Mouse (Mus musculus): ENCODE data around the gene Olfr618. TPM values are rescaled to one million over a fixed set of nuclear protein-coding genes. Genes with fewer than 3 reads are reported as not detected.

Olfr618 gene
- polyA plus RNA-seq, 1 experiment from 2014 or later, result not detected

- H3K9ac ChIP-seq (ENCODE audit: low read length), result no peak within 1 kb of the TSS
- H3K36me3 ChIP-seq (ENCODE audit: control insufficient read depth, insufficient read depth, low read length), result no peaks in the 10 kb centered on the region
- WGBS, result 69% methylated on average over 2 of the region's 2 CpGs
- no peak within 1 kb of the TSS for H3K4me3 ChIP-seq (ENCODE audit: control insufficient read depth in 1 of 2, insufficient read depth in 1 of 2, low read depth in 1 of 2, low read length in 2 of 2)
- no peaks in the 10 kb centered on the region for H3K27me3 ChIP-seq (ENCODE audit: control insufficient read depth, insufficient read depth, low read length)
- no peak within 1 kb of the TSS for H3K4me2 ChIP-seq (ENCODE audit: low read length)
- H3K27ac ChIP-seq (replicated peaks in 1 of 2; ENCODE audit: control insufficient read depth in 1 of 2, insufficient read depth in 1 of 2, low read depth in 2 of 2, low read length in 2 of 2), result no peak within 1 kb of the TSS
- no peaks in the 10 kb centered on the region for H3K9me3 ChIP-seq (ENCODE audit: control insufficient read depth, low read length)
- no peaks in the 10 kb centered on the region for H3K4me1 ChIP-seq (ENCODE audit: control insufficient read depth in 2 of 2, insufficient read depth in 2 of 2, low read length in 2 of 2)
- ATAC-seq (ENCODE audit: insufficient number of reproducible peaks, insufficient read depth, low FRiP score, low read depth), result no peak
Observed at GRCm38 (mm10) chr7:103612434-103612833, 22.5 kb downstream of the Olfr618 start, which contains the start of gene Olfr620. Gene Olfr620 (minus strand): TSS chr7:103612534.

GRCm38 (mm10) chr7:103636795-103637194, 46.9 kb downstream of the Olfr618 start:
- H3K27me3 ChIP-seq (ENCODE audit: control insufficient read depth, insufficient read depth, low read length), result no peaks in the 10 kb centered on the region
- no peaks in the 10 kb centered on the region for H3K9me3 ChIP-seq (ENCODE audit: control insufficient read depth, low read length)
- H3K4me2 ChIP-seq (ENCODE audit: low read length), result no peak overlapping the region

GRCm38 (mm10) chr7:103642602-103643001, 52.7 kb downstream of the Olfr618 start, which contains the start of gene Olfr622:
Gene Olfr622 (minus strand): TSS chr7:103642702.
- H3K27me3 ChIP-seq (ENCODE audit: control insufficient read depth, insufficient read depth, low read length), result no peaks in the 10 kb centered on the region
- no peak within 1 kb of the TSS for H3K4me2 ChIP-seq (ENCODE audit: low read length)
- ATAC-seq (ENCODE audit: insufficient number of reproducible peaks, insufficient read depth, low FRiP score, low read depth), result no peak
- no peak within 1 kb of the TSS for H3K4me3 ChIP-seq (ENCODE audit: control insufficient read depth in 1 of 2, insufficient read depth in 1 of 2, low read depth in 1 of 2, low read length in 2 of 2)
- no peak within 1 kb of the TSS for H3K27ac ChIP-seq (replicated peaks in 1 of 2; ENCODE audit: control insufficient read depth in 1 of 2, insufficient read depth in 1 of 2, low read depth in 2 of 2, low read length in 2 of 2)
- H3K4me1 ChIP-seq (ENCODE audit: control insufficient read depth in 2 of 2, insufficient read depth in 2 of 2, low read length in 2 of 2), result no peaks in the 10 kb centered on the region
- H3K36me3 ChIP-seq (ENCODE audit: control insufficient read depth, insufficient read depth, low read length), result no peaks in the 10 kb centered on the region
- H3K9me3 ChIP-seq (ENCODE audit: control insufficient read depth, low read length), result no peaks in the 10 kb centered on the region
- 71% methylated on average over 1 of the region's 1 CpGs for WGBS
- H3K9ac ChIP-seq (ENCODE audit: low read length), result no peak within 1 kb of the TSS

More at GRCm38 (mm10) chr7:103636795-103637194, 46.9 kb downstream of the Olfr618 start:
- Histone ChIP-seq H3K36me3 (ENCODE audit: control insufficient read depth, insufficient read depth, low read length) (no peaks in the 10 kb centered on the region), H3K4me1 (ENCODE audit: control insufficient read depth in 2 of 2, insufficient read depth in 2 of 2, low read length in 2 of 2) (no peaks in the 10 kb centered on the region), H3K27ac (replicated peaks in 1 of 2; ENCODE audit: control insufficient read depth in 1 of 2, insufficient read depth in 1 of 2, low read depth in 2 of 2, low read length in 2 of 2) (no peak overlapping the region), H3K9ac (ENCODE audit: low read length) (no peak overlapping the region), H3K4me3 (ENCODE audit: control insufficient read depth in 1 of 2, insufficient read depth in 1 of 2, low read depth in 1 of 2, low read length in 2 of 2) (no peak overlapping the region)
- ATAC-seq (ENCODE audit: insufficient number of reproducible peaks, insufficient read depth, low FRiP score, low read depth), result no peak

GRCm38 (mm10) chr7:103644070-103644469, 54.2 kb downstream of the Olfr618 start:
- Histone ChIP-seq H3K4me1 (ENCODE audit: control insufficient read depth in 2 of 2, insufficient read depth in 2 of 2, low read length in 2 of 2) (no peaks in the 10 kb centered on the region), H3K27ac (replicated peaks in 1 of 2; ENCODE audit: control insufficient read depth in 1 of 2, insufficient read depth in 1 of 2, low read depth in 2 of 2, low read length in 2 of 2) (no peak overlapping the region), H3K9me3 (ENCODE audit: control insufficient read depth, low read length) (no peaks in the 10 kb centered on the region), H3K4me2 (ENCODE audit: low read length) (no peak overlapping the region), H3K4me3 (ENCODE audit: control insufficient read depth in 1 of 2, insufficient read depth in 1 of 2, low read depth in 1 of 2, low read length in 2 of 2) (no peak overlapping the region), H3K36me3 (ENCODE audit: control insufficient read depth, insufficient read depth, low read length) (no peaks in the 10 kb centered on the region), H3K9ac (ENCODE audit: low read length) (no peak overlapping the region), H3K27me3 (ENCODE audit: control insufficient read depth, insufficient read depth, low read length) (no peaks in the 10 kb centered on the region)
- WGBS, result 81% methylated on average over 4 of the region's 4 CpGs
- no peak for ATAC-seq (ENCODE audit: insufficient number of reproducible peaks, insufficient read depth, low FRiP score, low read depth)

Small RNA genes lying within 50 kb of the gene (microRNA-seq; reads per million reads assigned to microRNA genes)
- not detected for gene Gm26506

Other genes with a start within 250 kb of the Olfr618 start
- gene Olfr600, start 240.4 kb upstream of the Olfr618 start, polyA plus RNA-seq (2014; fragmentation: Nextera tagmentation; extraction: Ambion mirVana), result not detected in 2 replicates
- not detected in 2 replicates for gene Olfr601, start 227.4 kb upstream of the Olfr618 start, polyA plus RNA-seq (2014; fragmentation: Nextera tagmentation; extraction: Ambion mirVana)
- not detected in 2 replicates for gene Olfr603, start 203.9 kb upstream of the Olfr618 start, polyA plus RNA-seq (2014; fragmentation: Nextera tagmentation; extraction: Ambion mirVana)
- not detected in 2 replicates for gene Usp17lc, start 175.0 kb upstream of the Olfr618 start, polyA plus RNA-seq (2014; fragmentation: Nextera tagmentation; extraction: Ambion mirVana)
- gene Olfr605, start 144.7 kb upstream of the Olfr618 start, polyA plus RNA-seq (2014; fragmentation: Nextera tagmentation; extraction: Ambion mirVana), result not detected in 2 replicates
- not detected in 2 replicates for gene Olfr606, start 141.1 kb upstream of the Olfr618 start, polyA plus RNA-seq (2014; fragmentation: Nextera tagmentation; extraction: Ambion mirVana)
- gene Olfr607, start 126.0 kb upstream of the Olfr618 start, polyA plus RNA-seq (2014; fragmentation: Nextera tagmentation; extraction: Ambion mirVana), result 0.30 and 0.38 TPM in 2 replicates
- gene Olfr608, start 120.2 kb upstream of the Olfr618 start, polyA plus RNA-seq (2014; fragmentation: Nextera tagmentation; extraction: Ambion mirVana), result 0.40 and 0.62 TPM in 2 replicates
- gene Olfr609, start 92.0 kb upstream of the Olfr618 start, polyA plus RNA-seq (2014; fragmentation: Nextera tagmentation; extraction: Ambion mirVana), result not detected in 2 replicates
- gene Olfr610, start 78.0 kb upstream of the Olfr618 start, polyA plus RNA-seq (2014; fragmentation: Nextera tagmentation; extraction: Ambion mirVana), result not detected in 2 replicates
- not detected in 2 replicates for gene Olfr611, start 69.3 kb upstream of the Olfr618 start, polyA plus RNA-seq (2014; fragmentation: Nextera tagmentation; extraction: Ambion mirVana)
- not detected in 2 replicates for gene Olfr612, start 47.4 kb upstream of the Olfr618 start, polyA plus RNA-seq (2014; fragmentation: Nextera tagmentation; extraction: Ambion mirVana)
- not detected in 2 replicates for gene Olfr613, start 42.0 kb upstream of the Olfr618 start, polyA plus RNA-seq (2014; fragmentation: Nextera tagmentation; extraction: Ambion mirVana)
- gene Olfr615, start 34.0 kb upstream of the Olfr618 start, polyA plus RNA-seq (2014; fragmentation: Nextera tagmentation; extraction: Ambion mirVana), result not detected in 2 replicates
- gene Olfr616, start 21.0 kb upstream of the Olfr618 start, polyA plus RNA-seq (2014; fragmentation: Nextera tagmentation; extraction: Ambion mirVana), result not detected in 2 replicates
- not detected in 2 replicates for gene Olfr617, start 17.0 kb upstream of the Olfr618 start, polyA plus RNA-seq (2014; fragmentation: Nextera tagmentation; extraction: Ambion mirVana)
- not detected in 2 replicates for gene Olfr619, start 10.5 kb downstream of the Olfr618 start, polyA plus RNA-seq (2014; fragmentation: Nextera tagmentation; extraction: Ambion mirVana)
- not detected in 2 replicates for gene Olfr620, start 22.4 kb downstream of the Olfr618 start, polyA plus RNA-seq (2014; fragmentation: Nextera tagmentation; extraction: Ambion mirVana)
- gene Olfr622, start 52.6 kb downstream of the Olfr618 start, polyA plus RNA-seq (2014; fragmentation: Nextera tagmentation; extraction: Ambion mirVana), result not detected in 2 replicates
- not detected in 2 replicates for gene Olfr623, start 73.6 kb downstream of the Olfr618 start, polyA plus RNA-seq (2014; fragmentation: Nextera tagmentation; extraction: Ambion mirVana)
- 0.04 and 0.08 TPM in 2 replicates for gene Olfr624, start 81.1 kb downstream of the Olfr618 start, polyA plus RNA-seq (2014; fragmentation: Nextera tagmentation; extraction: Ambion mirVana)
- gene Olfr625-ps1, start 92.6 kb downstream of the Olfr618 start, polyA plus RNA-seq (2014; fragmentation: Nextera tagmentation; extraction: Ambion mirVana), result not detected in 2 replicates
- gene Olfr243, start 124.6 kb downstream of the Olfr618 start, polyA plus RNA-seq (2014; fragmentation: Nextera tagmentation; extraction: Ambion mirVana), result not detected in 2 replicates
- gene Olfr628, start 140.3 kb downstream of the Olfr618 start, polyA plus RNA-seq (2014; fragmentation: Nextera tagmentation; extraction: Ambion mirVana), result not detected in 2 replicates
- gene Olfr629, start 154.8 kb downstream of the Olfr618 start, polyA plus RNA-seq (2014; fragmentation: Nextera tagmentation; extraction: Ambion mirVana), result not detected in 2 replicates
- not detected in 2 replicates for gene Olfr630, start 167.2 kb downstream of the Olfr618 start, polyA plus RNA-seq (2014; fragmentation: Nextera tagmentation; extraction: Ambion mirVana)
- not detected in 2 replicates for gene Olfr69, start 181.5 kb downstream of the Olfr618 start, polyA plus RNA-seq (2014; fragmentation: Nextera tagmentation; extraction: Ambion mirVana)
- gene Olfr68, start 189.6 kb downstream of the Olfr618 start, polyA plus RNA-seq (2014; fragmentation: Nextera tagmentation; extraction: Ambion mirVana), result not detected in 2 replicates
- gene Olfr67, start 201.7 kb downstream of the Olfr618 start, polyA plus RNA-seq (2014; fragmentation: Nextera tagmentation; extraction: Ambion mirVana), result not detected in 2 replicates
- 4,945 and 8,964 TPM in 2 replicates for gene Hbb-bt, start 223.9 kb downstream of the Olfr618 start, polyA plus RNA-seq (2014; fragmentation: Nextera tagmentation; extraction: Ambion mirVana)
- 11,662 and 20,684 TPM in 2 replicates for gene Hbb-bs, start 238.0 kb downstream of the Olfr618 start, polyA plus RNA-seq (2014; fragmentation: Nextera tagmentation; extraction: Ambion mirVana)

Data from heart, embryonic 14.5 days (tissue).